ENCODE assay signal across 15 mouse cellular contexts in the genomic region with DNA sequence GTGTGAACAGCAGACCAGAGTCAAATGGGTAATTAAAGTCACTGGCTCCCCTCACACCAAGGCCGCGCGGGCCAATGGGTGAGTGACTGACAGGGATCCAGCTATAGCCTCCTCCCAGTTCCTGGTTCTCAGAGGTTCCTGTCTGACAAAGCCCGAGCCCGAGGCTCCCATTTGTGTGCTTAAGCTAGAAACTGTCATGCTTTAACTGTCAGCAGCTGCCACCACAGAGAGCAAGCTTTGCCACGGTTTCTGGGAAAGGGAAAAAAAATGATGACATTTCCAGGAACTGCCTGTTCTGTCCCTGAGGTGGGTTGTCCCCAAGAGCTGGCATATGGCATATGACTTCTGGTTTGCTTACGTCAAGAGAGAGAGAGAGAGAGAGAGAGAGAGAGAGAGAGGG.
DNase-seq lines count a peak whose midpoint lies in the region; ATAC-seq and TF ChIP-seq lines count a peak whose summit lies in the region.
"Had no signal": no experiment of that assay in that cellular context is flagged by ENCODE, and none has a peak within 500 bp of the region (broad histone marks: within the 10 kb centered on the region; RNA-seq: fewer than 3 reads in every experiment).

No protein-coding gene starts in this region.

- no peak for TF ChIP-seq CTCF in layer of hippocampus, adult 2 months (conservative IDR thresholded peaks at IDR 0.05)
- no peak for TF ChIP-seq CTCF in midbrain, postnatal 0 days (IDR thresholded peaks at IDR 0.05)

- no peaks in the 10 kb centered on the region for H3K36me3 ChIP-seq in hindbrain, embryonic 14.5 days (replicated peaks; ENCODE audit: control insufficient read depth, insufficient read depth)
- H3K36me3 ChIP-seq in midbrain, postnatal 0 days (ENCODE audit: insufficient read depth, low read length): no peaks in the 10 kb centered on the region
- H3K36me3 ChIP-seq: heart, embryonic 10.5 days; liver, embryonic 13.5 days had no signal

- 36% methylated on average over 7 of the region's 7 CpGs for WGBS in hindbrain, embryonic 14.5 days
- 40% methylated on average over 7 of the region's 7 CpGs for WGBS in midbrain, postnatal 0 days

- H3K4me1 ChIP-seq in hindbrain, embryonic 14.5 days (replicated peaks; ENCODE audit: control insufficient read depth, insufficient read depth, low read length): peaks cover 5% of the 10 kb centered on the region; the same call in 1 of the 2 replicates
- no peaks in the 10 kb centered on the region for H3K4me1 ChIP-seq in midbrain, postnatal 0 days (ENCODE audit: insufficient read depth, low read length)
- H3K4me1 ChIP-seq: heart, embryonic 10.5 days; liver, embryonic 13.5 days had no signal

- H3K4me3 ChIP-seq in hindbrain, embryonic 14.5 days (replicated peaks; ENCODE audit: low read length): no peak overlapping the region
- H3K4me3 ChIP-seq in layer of hippocampus, adult 2 months: no peak overlapping the region
- H3K4me3 ChIP-seq in midbrain, postnatal 0 days (ENCODE audit: low read depth, low read length): no peak overlapping the region
- H3K4me3 ChIP-seq: erythroblast, embryonic 14.5 days; gastrocnemius, adult 2 months; heart, embryonic 10.5 days; liver, embryonic 13.5 days had no signal

- no peak overlapping the region for H3K4me2 ChIP-seq in hindbrain, embryonic 14.5 days (replicated peaks)
- no peak overlapping the region for H3K4me2 ChIP-seq in midbrain, postnatal 0 days (ENCODE audit: low read depth, low read length, poor library complexity, severe bottlenecking)
- H3K4me2 ChIP-seq: liver, embryonic 13.5 days had no signal

- H3K9me3 ChIP-seq in hindbrain, embryonic 14.5 days (ENCODE audit: control insufficient read depth, low read length): no peaks in the 10 kb centered on the region
- no peaks in the 10 kb centered on the region for H3K9me3 ChIP-seq in midbrain, postnatal 0 days (ENCODE audit: low read length)
- H3K9me3 ChIP-seq: heart, embryonic 10.5 days; liver, embryonic 13.5 days had no signal

- no peak for ATAC-seq in hindbrain, embryonic 14.5 days (ENCODE audit: low FRiP score)
- ATAC-seq in midbrain, postnatal 0 days (ENCODE audit: low FRiP score): peak; percentile 31; the same call in 1 of the 2 replicates

- DNase-seq in left cerebral cortex, adult 18-20 months (ENCODE audit: low spot score in 2 of 2): peak; percentile 18 to 21
- DNase-seq in left cerebral cortex, adult 9 months (ENCODE audit: low spot score in 2 of 2): no peak
- no peak for DNase-seq in hindbrain, embryonic 14.5 days (ENCODE audit: low spot score)
- DNase-seq in layer of hippocampus, adult 2 months (ENCODE audit: low spot score in 2 of 2): peak; percentile 61 to 68
- peak; percentile 32 for DNase-seq in midbrain, postnatal 0 days (ENCODE audit: low spot score)
- no peak for DNase-seq in ovary, postnatal 14 days (ENCODE audit: low spot score)
- no peak for DNase-seq in kidney, postnatal 36 days
- DNase-seq: adrenal gland, postnatal 10 days; gastrocnemius, adult 2 months; left cerebral cortex, postnatal 4 days; liver, embryonic 13.5 days; lung, postnatal 14 days; thymus, adult 2 months had no signal

- no peak overlapping the region for H3K9ac ChIP-seq in hindbrain, embryonic 14.5 days
- H3K9ac ChIP-seq in midbrain, postnatal 0 days (replicated peaks; ENCODE audit: low read length, poor library complexity, severe bottlenecking): no peak overlapping the region
- H3K9ac ChIP-seq: liver, embryonic 13.5 days had no signal

- H3K27me3 ChIP-seq in hindbrain, embryonic 14.5 days (ENCODE audit: control insufficient read depth, insufficient read depth, low read length): no peaks in the 10 kb centered on the region
- no peaks in the 10 kb centered on the region for H3K27me3 ChIP-seq in midbrain, postnatal 0 days (ENCODE audit: insufficient read depth, low read length)
- H3K27me3 ChIP-seq: liver, embryonic 13.5 days had no signal

- peak overlapping the region; percentile 41 for H3K27ac ChIP-seq in hindbrain, embryonic 14.5 days
- peak overlapping the region; percentile 87 for H3K27ac ChIP-seq in layer of hippocampus, adult 2 months
- 0 out of 2 replicates have a peak overlapping the region, but pooled peaks have one; percentile 32 for H3K27ac ChIP-seq in midbrain, postnatal 0 days (ENCODE audit: low read depth, low read length)
- H3K27ac ChIP-seq: gastrocnemius, adult 2 months; heart, embryonic 10.5 days; liver, embryonic 13.5 days had no signal

Comparison
In these comparisons a context has a peak if more than half of its experiments do, and no peak if none do; other contexts are left out.
1. DNase-seq: peak in left cerebral cortex, adult 18-20 months (2 of 2), layer of hippocampus, adult 2 months (2 of 2) and midbrain, postnatal 0 days (single experiment); none in left cerebral cortex, adult 9 months (0 of 2), hindbrain, embryonic 14.5 days (single experiment), ovary, postnatal 14 days (single experiment) and kidney, postnatal 36 days (0 of 2).
2. H3K27ac ChIP-seq: peak in every context shown above with its lines; median percentile 87 in layer of hippocampus, adult 2 months; 41 in hindbrain, embryonic 14.5 days; 32 in midbrain, postnatal 0 days.